In genomic region chr9:102766741-102767140, GRCm38 (mm10) we compare ENCODE assay signal across 11 mouse cellular contexts. TPM values are rescaled to one million over a fixed set of nuclear protein-coding genes. Genes with fewer than 3 reads are reported as not detected.
DNase-seq lines count a peak whose midpoint lies in the region; ATAC-seq and TF ChIP-seq lines count a peak whose summit lies in the region.
"Had no signal": no experiment of that assay in that cellular context is flagged by ENCODE, and none has a peak within 500 bp of the region (broad histone marks: within the 10 kb centered on the region; RNA-seq: fewer than 3 reads in every experiment).

No protein-coding gene starts in this region.

- TF ChIP-seq POLR2A in lung, adult 2 months (IDR thresholded peaks at IDR 0.05; ENCODE audit: borderline replicate concordance, extremely low read depth, low read depth, low read length) = no peak

- no peak for TF ChIP-seq CTCF in lung, embryonic 14.5 days (IDR thresholded peaks at IDR 0.05; ENCODE audit: low read depth)
- TF ChIP-seq CTCF in lung, adult 2 months (IDR thresholded peaks at IDR 0.05; ENCODE audit: insufficient read depth, low read length) = no peak
- no peak for TF ChIP-seq CTCF in stomach, postnatal 0 days (IDR thresholded peaks at IDR 0.05; ENCODE audit: low read depth)

- TF ChIP-seq EP300 in stomach, postnatal 0 days (optimal IDR thresholded peaks at IDR 0.05) = no peak

- DNase-seq in heart, adult 11 months = peak; percentile 94
- no peak for DNase-seq in heart, adult 18-20 months
- DNase-seq in lung, embryonic 14.5 days = peak; percentile 73
- DNase-seq in lung, adult 2 months = no peak
- DNase-seq in stomach, postnatal 0 days (ENCODE audit: low spot score) = peak; percentile 43
- no peak for DNase-seq in testis, postnatal 10 days (ENCODE audit: low spot score)
- no peak for DNase-seq in spleen, postnatal 14 days (ENCODE audit: low spot score in 2 of 2)
- DNase-seq: liver, postnatal 0 days had no signal

- peak overlapping the region; percentile 75 for H3K27ac ChIP-seq in lung, embryonic 14.5 days (ENCODE audit: low read depth)
- H3K27ac ChIP-seq in limb, embryonic 12.5 days = peak overlapping the region; percentile 53; the same call in 1 of the 2 replicates
- peak overlapping the region; percentile 35 for H3K27ac ChIP-seq in stomach, postnatal 0 days (replicated peaks)
- H3K27ac ChIP-seq: forebrain, embryonic 10.5 days had no signal

- no peak overlapping the region for H3K4me2 ChIP-seq in lung, embryonic 14.5 days
- H3K4me2 ChIP-seq in limb, embryonic 12.5 days = no peak overlapping the region
- H3K4me2 ChIP-seq in stomach, postnatal 0 days (replicated peaks; ENCODE audit: low read depth) = no peak overlapping the region

- no peaks in the 10 kb centered on the region for H3K27me3 ChIP-seq in lung, embryonic 14.5 days (ENCODE audit: insufficient read depth, low read length)
- no peaks in the 10 kb centered on the region for H3K27me3 ChIP-seq in limb, embryonic 12.5 days
- no peaks in the 10 kb centered on the region for H3K27me3 ChIP-seq in stomach, postnatal 0 days (ENCODE audit: control insufficient read depth, insufficient read depth, low read length)

- H3K4me3 ChIP-seq in lung, embryonic 14.5 days (ENCODE audit: low read depth, low read length) = no peak overlapping the region
- H3K4me3 ChIP-seq in lung, adult 2 months (replicated peaks; ENCODE audit: extremely low read depth, low read depth, low read length) = no peak overlapping the region
- no peak overlapping the region for H3K4me3 ChIP-seq in limb, embryonic 12.5 days (replicated peaks)
- no peak overlapping the region for H3K4me3 ChIP-seq in stomach, postnatal 0 days (ENCODE audit: low read depth, low read length)
- H3K4me3 ChIP-seq: forebrain, embryonic 10.5 days had no signal

- H3K4me1 ChIP-seq in lung, embryonic 14.5 days (ENCODE audit: insufficient read depth) = peaks cover 27% of the 10 kb centered on the region
- peaks cover 2% of the 10 kb centered on the region for H3K4me1 ChIP-seq in lung, adult 2 months (ENCODE audit: control insufficient read depth, insufficient read depth, low read length)
- peaks cover 13% of the 10 kb centered on the region for H3K4me1 ChIP-seq in limb, embryonic 12.5 days (replicated peaks)
- peaks cover 10% of the 10 kb centered on the region for H3K4me1 ChIP-seq in stomach, postnatal 0 days (replicated peaks; ENCODE audit: control insufficient read depth, insufficient read depth)

- ATAC-seq in lung, embryonic 14.5 days (ENCODE audit: insufficient read depth) = peak; percentile 53
- no peak for ATAC-seq in limb, embryonic 12.5 days (ENCODE audit: insufficient number of reproducible peaks, insufficient read depth, low FRiP score, low TSS enrichment, low read depth)
- ATAC-seq in stomach, postnatal 0 days (ENCODE audit: low FRiP score, low TSS enrichment) = peak; percentile 27
- ATAC-seq: liver, postnatal 0 days had no signal

- H3K9ac ChIP-seq in lung, embryonic 14.5 days = no peak overlapping the region; the same call in 1 of the 2 replicates
- no peak overlapping the region for H3K9ac ChIP-seq in limb, embryonic 12.5 days (replicated peaks)
- no peak overlapping the region for H3K9ac ChIP-seq in stomach, postnatal 0 days (ENCODE audit: low read length)
- H3K9ac ChIP-seq: liver, postnatal 0 days had no signal

- 67% methylated on average over 3 of the region's 3 CpGs for WGBS in lung, embryonic 14.5 days
- 76% methylated on average over 3 of the region's 3 CpGs for WGBS in lung, adult 2 months
- 81% methylated on average over 3 of the region's 3 CpGs for WGBS in limb, embryonic 12.5 days
- 69% methylated on average over 3 of the region's 3 CpGs for WGBS in stomach, postnatal 0 days

- no peaks in the 10 kb centered on the region for H3K36me3 ChIP-seq in lung, embryonic 14.5 days (ENCODE audit: insufficient read depth)
- H3K36me3 ChIP-seq in limb, embryonic 12.5 days = no peaks in the 10 kb centered on the region
- no peaks in the 10 kb centered on the region for H3K36me3 ChIP-seq in stomach, postnatal 0 days (ENCODE audit: control insufficient read depth, insufficient read depth, low read length)
- H3K36me3 ChIP-seq: forebrain, embryonic 10.5 days had no signal

- no peaks in the 10 kb centered on the region for H3K9me3 ChIP-seq in lung, embryonic 14.5 days (ENCODE audit: low read depth, low read length)
- no peaks in the 10 kb centered on the region for H3K9me3 ChIP-seq in limb, embryonic 12.5 days
- no peaks in the 10 kb centered on the region for H3K9me3 ChIP-seq in stomach, postnatal 0 days (ENCODE audit: control insufficient read depth, low read length)
- H3K9me3 ChIP-seq: forebrain, embryonic 10.5 days had no signal

RNA-seq across cellular contexts. Expression of gene Amotl2, which starts 50.3 kb away (rescaled TPM):
- total RNA-seq in heart, adult 18-20 months (2021) = 10 to 100 TPM; 57.4 to 60.8 TPM
- 40.3 and 49.4 TPM in 2 replicates for polyA plus RNA-seq in lung, embryonic 14.5 days (2014; fragmentation: Nextera tagmentation; extraction: Ambion mirVana)
- 82.6 and 101 TPM in 2 replicates for polyA plus RNA-seq in lung, adult 2 months (2012; rRNA removed)
- 73.1 and 73.9 TPM in 2 replicates for polyA plus RNA-seq in limb, embryonic 12.5 days (2016; fragmentation: Nextera tagmentation; extraction: Ambion mirVana)
- 18.6 and 22.7 TPM in 2 replicates for polyA plus RNA-seq in stomach, postnatal 0 days (2015; fragmentation: Nextera tagmentation; extraction: Ambion mirVana)
- total RNA-seq: MEL had no signal

Comparison
In these comparisons a context has a peak if more than half of its experiments do, and no peak if none do; other contexts are left out.
1. DNase-seq: peak in heart, adult 11 months (single experiment), lung, embryonic 14.5 days (single experiment) and stomach, postnatal 0 days (single experiment); none in heart, adult 18-20 months (0 of 2), lung, adult 2 months (single experiment), testis, postnatal 10 days (single experiment) and spleen, postnatal 14 days (0 of 2).
2. Peak in every context shown above with its lines, with median percentiles within 50 percentile points of each other: H3K27ac ChIP-seq.